Mouse (Mus musculus): ENCODE measurements at regions not wholly inside any gene's neighbourhood (a gene's known extent, or its start where the extent isn't known, plus 50 kb on each side); places are given as distances from the start of the nearest gene placed in this dataset.

DNA sequence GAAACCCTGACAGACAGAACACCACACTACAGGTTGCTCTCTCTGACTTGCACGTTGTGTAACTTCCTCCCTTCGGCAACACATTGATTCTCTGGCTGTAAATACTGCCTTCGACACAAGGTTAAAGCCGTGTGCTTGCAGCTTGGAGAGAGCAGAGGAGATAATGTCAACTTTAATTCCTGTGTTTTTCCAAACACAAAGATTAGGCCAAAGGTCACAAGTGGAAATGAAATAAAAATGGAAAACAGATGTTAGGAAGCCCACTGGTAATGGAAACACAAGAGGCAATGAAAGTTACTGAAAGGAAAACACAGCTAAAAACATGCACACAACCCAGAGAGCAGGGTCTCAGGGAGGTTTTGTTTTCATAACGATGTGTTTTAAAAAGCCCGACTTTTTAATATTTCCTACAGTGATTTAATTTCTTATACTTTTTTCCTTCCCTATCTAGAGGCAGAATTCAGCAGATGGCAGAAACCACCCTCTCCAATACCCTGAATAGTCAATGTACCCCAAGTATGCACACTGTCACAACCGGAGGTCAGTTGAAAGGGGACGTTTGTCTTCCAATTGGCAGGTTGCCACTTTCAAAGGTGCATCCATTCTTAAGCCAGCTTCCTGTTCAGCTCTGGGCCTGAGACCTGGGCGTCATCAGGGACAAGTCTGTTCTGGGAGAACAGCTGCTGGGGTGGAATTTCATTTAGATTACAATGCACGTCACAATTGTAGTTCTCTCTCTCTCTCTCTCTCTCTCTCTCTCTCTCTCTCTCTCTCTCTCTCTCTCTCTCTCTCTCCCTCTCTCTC lies 210.8 kb upstream of the Gm5148 start:
- H3K27me3 ChIP-seq, result no peaks in the 10 kb centered on the region
- no peak overlapping the region for H3K4me2 ChIP-seq
- H3K4me3 ChIP-seq (replicated peaks), result no peak overlapping the region
- no peaks in the 10 kb centered on the region for H3K9me3 ChIP-seq
- no peaks in the 10 kb centered on the region for H3K36me3 ChIP-seq (replicated peaks)
- 58% methylated on average over 10 of the region's 10 CpGs for WGBS
- H3K27ac ChIP-seq, result no peak overlapping the region
- no peak for ATAC-seq (ENCODE audit: low FRiP score)
- peaks cover 10% of the 10 kb centered on the region; the same call in 1 of the 2 replicates for H3K4me1 ChIP-seq
- H3K9ac ChIP-seq, result no peak overlapping the region

DNA sequence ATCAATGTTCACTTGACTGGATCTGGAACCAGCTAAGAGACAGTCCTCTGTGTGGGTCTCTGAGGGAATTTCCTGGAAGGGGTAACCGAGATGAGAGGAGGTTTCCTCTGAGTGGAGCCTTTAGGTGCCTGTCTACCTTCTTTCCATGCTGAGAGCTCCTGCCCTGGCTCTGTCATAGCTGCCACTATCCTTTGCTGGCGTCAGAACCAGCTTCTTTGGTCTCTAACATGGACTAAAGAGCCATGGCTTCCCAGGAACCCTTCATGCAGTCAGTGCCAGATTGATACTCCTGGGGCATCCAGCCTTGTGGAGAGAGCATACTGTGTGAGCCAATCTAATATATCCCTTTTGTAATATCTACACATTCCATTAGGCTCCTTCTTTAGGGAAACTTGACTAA lies 209.9 kb upstream of the Gm5148 start:
- Histone ChIP-seq H3K27ac (no peak overlapping the region), H3K9ac (no peak overlapping the region), H3K4me2 (no peak overlapping the region), H3K4me3 (replicated peaks) (no peak overlapping the region), H3K36me3 (replicated peaks) (no peaks in the 10 kb centered on the region), H3K9me3 (no peaks in the 10 kb centered on the region), H3K4me1 (peaks cover 10% of the 10 kb centered on the region; the same call in 1 of the 2 replicates), H3K27me3 (no peaks in the 10 kb centered on the region)
- 87% methylated on average over 2 of the region's 2 CpGs for WGBS
- no peak for ATAC-seq (ENCODE audit: low FRiP score)

DNA sequence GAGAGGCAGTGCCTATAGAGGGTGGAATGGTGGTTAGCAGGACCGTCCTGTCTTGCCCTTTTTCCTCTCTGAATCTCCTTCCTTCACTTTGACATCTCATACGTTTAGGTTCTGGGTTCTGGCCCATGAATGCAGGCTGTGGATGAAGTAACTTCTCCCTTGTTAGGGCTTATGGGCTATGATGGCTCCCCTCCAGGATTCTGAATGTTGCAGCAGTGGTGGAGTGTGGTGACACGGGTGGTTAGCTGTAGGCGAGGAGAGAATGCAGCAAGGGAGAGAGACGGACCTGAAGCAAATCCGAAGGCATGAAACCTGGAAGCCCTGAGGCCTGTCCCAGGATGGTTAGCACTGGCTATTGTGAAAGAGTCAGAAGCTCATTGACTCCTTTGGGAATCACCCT lies 204.4 kb upstream of the Gm5148 start:
- Histone ChIP-seq H3K4me2 (no peak overlapping the region), H3K36me3 (replicated peaks) (no peaks in the 10 kb centered on the region), H3K27me3 (no peaks in the 10 kb centered on the region), H3K9ac (no peak overlapping the region), H3K4me3 (replicated peaks) (no peak overlapping the region), H3K27ac (no peak overlapping the region), H3K4me1 (no peaks in the 10 kb centered on the region), H3K9me3 (no peaks in the 10 kb centered on the region)
- 94% methylated on average over 6 of the region's 6 CpGs for WGBS
- no peak for ATAC-seq (ENCODE audit: low FRiP score)

DNA sequence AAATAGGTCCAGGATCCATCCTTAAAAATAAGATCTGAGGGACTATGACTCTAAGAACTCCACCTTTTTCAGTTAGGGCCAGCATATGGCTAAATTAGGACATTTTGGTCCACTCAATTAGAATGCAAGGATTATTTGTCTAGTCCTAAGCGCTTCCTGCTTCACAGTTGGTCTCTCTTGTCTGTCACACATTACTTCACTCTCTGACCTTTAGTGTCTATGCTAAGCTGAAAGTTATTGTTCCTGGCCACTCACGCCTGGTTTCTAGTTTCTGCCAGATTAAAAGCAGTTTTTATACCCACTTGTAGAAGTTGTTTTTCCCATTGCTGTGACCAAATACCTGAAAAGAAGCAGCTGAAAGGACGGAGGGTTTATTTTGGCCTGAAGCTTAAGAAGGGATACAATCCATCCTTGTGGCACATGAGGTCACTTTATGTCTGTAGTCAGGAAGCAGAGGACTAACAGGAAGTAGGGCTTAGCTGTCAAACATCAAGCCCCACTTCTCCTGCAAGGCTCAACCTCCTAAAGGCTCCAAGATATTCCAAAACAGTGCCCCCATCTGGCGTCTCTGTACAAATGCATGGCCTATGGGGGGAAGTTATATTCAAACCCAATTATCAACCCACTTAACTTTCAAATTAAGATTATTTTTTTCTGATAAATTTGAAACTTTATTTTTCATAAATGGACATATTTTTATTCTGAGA lies 195.3 kb upstream of the Gm5148 start:
- 57% methylated on average over 4 of the region's 4 CpGs for WGBS
- H3K27me3 ChIP-seq, result 0 out of 2 replicates have a peak, but pooled peaks cover 8% of the 10 kb centered on the region
- peaks cover 5% of the 10 kb centered on the region for H3K4me1 ChIP-seq
- no peaks in the 10 kb centered on the region for H3K9me3 ChIP-seq
- no peak overlapping the region for H3K9ac ChIP-seq
- no peak overlapping the region for H3K27ac ChIP-seq
- no peak overlapping the region for H3K4me2 ChIP-seq
- H3K36me3 ChIP-seq (replicated peaks), result no peaks in the 10 kb centered on the region
- H3K4me3 ChIP-seq (replicated peaks), result no peak overlapping the region
- no peak for ATAC-seq (ENCODE audit: low FRiP score)

DNA sequence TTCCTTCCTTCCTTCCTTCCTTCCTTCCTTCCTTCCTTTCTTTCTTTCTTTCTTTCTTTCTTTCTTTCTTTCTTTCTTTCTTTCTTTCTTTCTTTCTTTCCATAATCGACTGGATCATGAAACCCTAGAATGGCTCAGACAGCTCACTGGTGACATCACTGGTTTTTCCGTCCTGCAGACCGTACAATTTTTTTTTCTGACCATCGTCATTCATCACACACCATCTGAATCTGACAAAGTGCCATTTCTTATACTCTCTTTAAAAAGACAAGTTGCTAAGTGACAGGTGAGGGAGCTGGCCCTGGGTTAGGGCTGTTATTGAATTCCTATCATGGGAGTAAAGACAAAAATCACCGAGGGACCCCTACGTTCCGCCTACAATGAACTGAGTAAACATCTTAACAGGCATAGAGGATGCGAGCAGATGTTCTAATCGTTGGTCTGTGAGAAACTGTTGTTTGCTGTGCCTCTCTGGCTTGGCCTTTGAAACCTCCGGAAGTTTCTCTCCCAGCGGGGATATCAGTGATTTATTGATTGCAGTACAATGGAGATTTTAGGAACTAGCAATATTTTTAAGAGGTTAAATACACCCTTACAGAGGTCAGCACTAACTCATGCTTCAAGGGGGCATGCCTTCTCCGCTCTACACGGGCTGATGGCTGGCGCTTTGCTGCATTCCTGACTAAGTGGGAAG lies 192.6 kb upstream of the Gm5148 start:
- ATAC-seq (ENCODE audit: low FRiP score), result no peak
- WGBS, result 60% methylated on average over 14 of the region's 14 CpGs
- Histone ChIP-seq H3K4me3 (replicated peaks) (no peak overlapping the region), H3K4me2 (no peak overlapping the region), H3K36me3 (replicated peaks) (no peaks in the 10 kb centered on the region), H3K27ac (no peak overlapping the region), H3K27me3 (0 out of 2 replicates have a peak, but pooled peaks cover 8% of the 10 kb centered on the region), H3K4me1 (peaks cover 5% of the 10 kb centered on the region), H3K9me3 (no peaks in the 10 kb centered on the region), H3K9ac (no peak overlapping the region)

DNA sequence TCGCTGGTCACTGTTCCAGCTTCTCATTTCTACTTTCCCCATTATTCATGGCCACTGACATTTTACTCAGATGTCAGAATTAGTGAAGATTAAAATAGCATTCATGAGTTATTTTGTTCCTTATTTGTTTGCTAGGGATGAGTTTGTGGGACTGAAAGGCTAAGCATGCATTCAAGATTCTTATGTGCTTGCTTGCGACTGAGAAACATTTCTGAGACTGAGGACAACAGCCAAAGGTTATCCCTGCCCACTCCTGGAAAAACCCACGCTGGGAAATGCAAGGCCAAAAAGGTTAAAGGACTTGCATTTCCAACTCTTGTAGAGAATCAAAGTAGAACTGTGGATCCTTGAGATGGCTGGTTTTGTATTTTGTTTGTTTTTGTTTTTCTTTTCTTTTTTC lies 192.0 kb upstream of the Gm5148 start:
- H3K36me3 ChIP-seq (replicated peaks), result no peaks in the 10 kb centered on the region
- no peaks in the 10 kb centered on the region for H3K9me3 ChIP-seq
- H3K27me3 ChIP-seq, result 0 out of 2 replicates have a peak, but pooled peaks cover 5% of the 10 kb centered on the region
- H3K4me1 ChIP-seq, result peaks cover 5% of the 10 kb centered on the region
- WGBS, result 60% methylated on average over 3 of the region's 3 CpGs
- ATAC-seq (ENCODE audit: low FRiP score), result no peak
- H3K27ac ChIP-seq, result no peak overlapping the region
- no peak overlapping the region for H3K9ac ChIP-seq
- H3K4me2 ChIP-seq, result no peak overlapping the region
- no peak overlapping the region for H3K4me3 ChIP-seq (replicated peaks)

DNA sequence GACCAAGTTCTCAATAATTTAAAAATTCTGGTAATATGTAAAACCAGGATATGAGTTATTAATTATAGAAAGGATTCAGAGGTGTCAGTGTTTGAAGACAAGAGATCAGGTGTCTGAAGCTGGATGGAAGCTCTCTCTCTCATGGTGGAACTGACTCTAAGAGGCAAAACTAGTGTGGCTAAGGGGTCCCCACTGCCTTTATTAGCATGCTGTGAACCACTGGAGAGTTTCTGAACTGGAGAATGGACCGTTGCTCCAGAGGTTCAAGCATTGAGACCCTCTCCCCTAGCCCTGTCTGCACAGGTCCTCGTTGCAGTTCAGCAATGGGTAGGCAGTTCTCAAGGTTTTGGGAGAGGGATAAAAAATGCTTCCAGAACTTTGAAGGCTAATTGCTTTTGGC lies 191.4 kb upstream of the Gm5148 start:
- 75% methylated on average over 2 of the region's 2 CpGs for WGBS
- no peak overlapping the region for H3K9ac ChIP-seq
- H3K9me3 ChIP-seq, result no peaks in the 10 kb centered on the region
- no peak for ATAC-seq (ENCODE audit: low FRiP score)
- no peak overlapping the region for H3K4me3 ChIP-seq (replicated peaks)
- H3K27ac ChIP-seq, result no peak overlapping the region
- no peak overlapping the region for H3K4me2 ChIP-seq
- H3K27me3 ChIP-seq, result no peaks in the 10 kb centered on the region
- H3K4me1 ChIP-seq, result peaks cover 5% of the 10 kb centered on the region
- no peaks in the 10 kb centered on the region for H3K36me3 ChIP-seq (replicated peaks)

DNA sequence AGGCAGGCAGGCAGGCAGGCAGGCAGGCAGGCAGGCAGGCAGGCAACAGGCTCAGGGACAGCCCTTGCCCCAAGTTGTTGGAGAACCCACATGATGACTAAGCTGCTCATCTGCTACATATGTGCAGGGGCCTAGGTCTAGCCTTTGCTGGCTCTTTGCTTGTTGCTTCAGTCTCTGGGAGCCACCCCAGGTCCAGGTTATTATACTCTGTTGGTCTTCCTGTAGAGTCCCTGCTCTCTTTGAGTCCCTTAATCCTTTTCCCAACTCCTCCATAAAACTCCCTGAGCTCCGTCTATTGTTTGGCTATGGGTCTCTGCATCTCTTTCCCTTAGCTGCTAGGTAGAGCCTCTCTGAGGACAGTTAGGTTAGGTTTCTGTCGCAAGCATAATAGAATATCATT lies 189.8 kb upstream of the Gm5148 start:
- no peak overlapping the region for H3K4me2 ChIP-seq
- H3K4me1 ChIP-seq, result peaks cover 5% of the 10 kb centered on the region
- H3K36me3 ChIP-seq (replicated peaks), result no peaks in the 10 kb centered on the region
- H3K9me3 ChIP-seq, result no peaks in the 10 kb centered on the region
- H3K9ac ChIP-seq, result no peak overlapping the region
- H3K27ac ChIP-seq, result no peak overlapping the region
- WGBS, result 94% methylated on average over 2 of the region's 2 CpGs
- H3K4me3 ChIP-seq (replicated peaks), result no peak overlapping the region
- no peaks in the 10 kb centered on the region for H3K27me3 ChIP-seq
- ATAC-seq (ENCODE audit: low FRiP score), result no peak

DNA sequence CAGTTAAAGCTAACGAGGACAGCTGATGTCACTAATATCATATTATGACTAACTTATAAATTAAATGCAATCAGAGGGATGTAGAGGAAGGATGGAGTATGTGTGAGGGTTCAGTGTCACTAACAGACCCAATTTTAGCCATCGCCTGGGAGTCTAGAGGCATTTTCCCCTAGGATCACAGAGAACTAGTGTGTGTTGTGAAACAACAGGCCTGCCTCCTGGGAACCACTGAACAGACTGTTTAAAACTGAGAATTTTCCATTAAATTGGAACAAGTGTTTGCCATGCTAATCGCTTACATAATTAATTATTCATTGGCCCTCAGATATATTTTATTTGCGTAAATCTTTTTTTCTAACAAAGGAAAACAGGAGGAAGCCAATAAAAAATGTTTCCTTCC lies 185.5 kb upstream of the Gm5148 start:
- H3K4me1 ChIP-seq, result peaks cover 6% of the 10 kb centered on the region
- H3K27me3 ChIP-seq, result no peaks in the 10 kb centered on the region
- no peaks in the 10 kb centered on the region for H3K9me3 ChIP-seq
- H3K36me3 ChIP-seq (replicated peaks), result no peaks in the 10 kb centered on the region
- H3K4me3 ChIP-seq (replicated peaks), result no peak overlapping the region
- H3K9ac ChIP-seq, result no peak overlapping the region
- H3K4me2 ChIP-seq, result no peak overlapping the region
- H3K27ac ChIP-seq, result no peak overlapping the region
- no peak for ATAC-seq (ENCODE audit: low FRiP score)
- WGBS, result 92% methylated on average over 4 of the region's 4 CpGs

DNA sequence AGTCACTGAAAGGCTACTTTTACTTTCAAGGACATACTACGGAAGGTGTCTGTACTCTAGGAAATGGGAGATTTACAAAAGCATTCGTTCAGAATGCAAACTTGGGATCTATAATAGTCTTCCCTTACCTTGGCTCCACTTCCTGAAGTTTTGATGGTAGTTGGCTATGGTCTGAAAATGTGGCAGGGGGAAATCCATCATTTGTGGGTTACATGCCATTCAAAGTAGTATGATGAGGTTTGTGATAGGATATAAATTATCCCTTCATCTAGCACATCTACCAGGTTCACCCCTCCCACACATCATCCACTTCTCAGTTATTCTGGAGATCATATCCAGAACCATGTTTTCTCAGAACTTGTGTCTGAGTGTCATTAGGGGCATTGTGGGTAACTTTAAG lies 184.7 kb upstream of the Gm5148 start:
- H3K4me3 ChIP-seq (replicated peaks), result no peak overlapping the region
- H3K9me3 ChIP-seq, result no peaks in the 10 kb centered on the region
- H3K27me3 ChIP-seq, result no peaks in the 10 kb centered on the region
- H3K4me2 ChIP-seq, result no peak overlapping the region
- no peak overlapping the region for H3K27ac ChIP-seq
- peaks cover 6% of the 10 kb centered on the region for H3K4me1 ChIP-seq
- no peak for ATAC-seq (ENCODE audit: low FRiP score)
- H3K9ac ChIP-seq, result no peak overlapping the region
- WGBS, result 85% methylated on average over 2 of the region's 2 CpGs
- no peaks in the 10 kb centered on the region for H3K36me3 ChIP-seq (replicated peaks)

DNA sequence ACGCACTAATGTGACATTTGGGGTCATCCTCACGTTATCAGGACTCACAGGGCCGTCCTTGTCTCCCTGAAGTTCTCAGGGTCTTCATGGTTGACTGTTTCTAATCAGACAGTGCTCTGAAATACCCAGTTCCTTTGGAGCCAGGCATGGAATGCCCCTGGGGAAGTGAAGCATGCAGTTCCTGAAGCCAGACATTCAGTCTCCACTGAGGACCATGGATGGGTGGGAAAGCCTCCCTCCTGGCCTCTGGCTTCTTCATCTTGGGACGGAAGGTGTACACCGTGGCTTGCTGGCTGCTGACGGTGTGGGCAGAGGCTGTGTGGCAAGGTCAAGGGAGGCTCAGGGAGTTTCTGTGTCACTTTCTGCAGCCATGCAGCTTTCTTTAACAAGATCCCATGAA lies 184.2 kb upstream of the Gm5148 start:
- Histone ChIP-seq H3K4me2 (no peak overlapping the region), H3K4me1 (peaks cover 6% of the 10 kb centered on the region), H3K36me3 (replicated peaks) (no peaks in the 10 kb centered on the region), H3K4me3 (replicated peaks) (no peak overlapping the region), H3K9me3 (no peaks in the 10 kb centered on the region), H3K9ac (no peak overlapping the region), H3K27ac (no peak overlapping the region), H3K27me3 (no peaks in the 10 kb centered on the region)
- WGBS, result 73% methylated on average over 6 of the region's 6 CpGs
- no peak for ATAC-seq (ENCODE audit: low FRiP score)

DNA sequence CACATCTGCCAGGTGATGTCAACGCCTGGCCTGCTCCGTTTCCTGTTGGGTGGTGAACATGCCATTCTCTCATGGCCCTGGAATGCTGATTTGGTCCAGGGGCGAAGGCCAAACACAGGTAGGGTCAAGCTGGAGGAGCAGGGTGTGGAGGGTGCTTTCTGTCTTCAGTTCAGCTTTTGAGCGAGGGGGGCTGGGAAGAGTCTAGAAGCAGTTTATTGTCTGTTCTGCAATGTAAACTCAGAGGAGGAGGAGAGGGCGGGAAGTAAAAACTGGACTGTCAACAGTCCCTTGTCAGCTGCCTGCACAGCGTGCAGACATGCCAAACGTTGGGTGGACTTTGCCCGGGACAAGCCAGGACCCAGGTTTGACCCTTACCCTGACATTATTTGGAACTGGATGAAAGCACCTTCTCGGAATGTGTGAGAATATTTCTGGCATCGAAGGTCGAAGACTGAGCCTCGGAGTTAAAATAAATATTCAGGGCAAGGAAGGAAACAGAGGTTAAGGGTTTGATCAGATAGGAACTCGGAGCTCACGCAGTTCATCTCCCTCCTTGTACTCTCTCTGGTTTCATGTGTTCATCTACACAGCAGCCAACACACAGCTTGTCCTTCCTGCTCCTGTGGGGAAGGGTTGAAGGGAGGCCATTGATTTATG lies 183.3 kb upstream of the Gm5148 start:
- no peak overlapping the region for H3K4me3 ChIP-seq (replicated peaks)
- 65% methylated on average over 14 of the region's 14 CpGs for WGBS
- no peaks in the 10 kb centered on the region for H3K27me3 ChIP-seq
- no peaks in the 10 kb centered on the region for H3K36me3 ChIP-seq (replicated peaks)
- H3K4me1 ChIP-seq, result peaks cover 6% of the 10 kb centered on the region
- H3K9ac ChIP-seq, result no peak overlapping the region
- no peak overlapping the region for H3K4me2 ChIP-seq
- ATAC-seq (ENCODE audit: low FRiP score), result no peak
- H3K9me3 ChIP-seq, result no peaks in the 10 kb centered on the region
- H3K27ac ChIP-seq, result no peak overlapping the region
